Mouse (Mus musculus): ENCODE results near the gene Sall4.
"Not testable (repeated sequence)": the region's sequence is repeated elsewhere in the genome, so short reads cannot be mapped to it uniquely, and the experiment has no call there.

Gene Sall4

GRCm38 (mm10) chr2:168744406-168744805, 23.3 kb downstream of the Sall4 start:
- not testable (repeated sequence) for DNase-seq (ENCODE audit: low read depth, low spot score)

GRCm38 (mm10) chr2:168742649-168743048, 25.1 kb downstream of the Sall4 start:
- DNase-seq (ENCODE audit: low read depth, low spot score) = peak; percentile 70

- DNase-seq (ENCODE audit: low read depth, low spot score) = no peak
These were observed 25.6 kb downstream of the Sall4 start, which contains the start of gene Atp9a for GRCm38 (mm10) chr2:168742059-168742627. Gene Atp9a (minus strand): TSS chr2:168742409.

GRCm38 (mm10) chr2:168741273-168742058, 26.3 kb downstream of the Sall4 start:
- DNase-seq (ENCODE audit: low read depth, low spot score) = peak; percentile 67

- no peak for DNase-seq (ENCODE audit: low read depth, low spot score)
These were observed 27.2 kb downstream of the Sall4 start for GRCm38 (mm10) chr2:168740496-168740895.

GRCm38 (mm10) chr2:168738854-168739253, 28.9 kb downstream of the Sall4 start:
- DNase-seq (ENCODE audit: low read depth, low spot score) = no peak

- no peak for DNase-seq (ENCODE audit: low read depth, low spot score)
These were observed 29.9 kb downstream of the Sall4 start for GRCm38 (mm10) chr2:168737878-168738277.

- DNase-seq (ENCODE audit: low read depth, low spot score) = no peak
These were observed 33.7 kb downstream of the Sall4 start for GRCm38 (mm10) chr2:168734023-168734422.

GRCm38 (mm10) chr2:168731258-168731657, 36.5 kb downstream of the Sall4 start:
- no peak for DNase-seq (ENCODE audit: low read depth, low spot score)

- DNase-seq (ENCODE audit: low read depth, low spot score) = no peak
These were observed 38.0 kb downstream of the Sall4 start for GRCm38 (mm10) chr2:168729736-168730135.

- DNase-seq (ENCODE audit: low read depth, low spot score) = no peak
These were observed 39.7 kb downstream of the Sall4 start for GRCm38 (mm10) chr2:168728045-168728444.

- peak; percentile 51 for DNase-seq (ENCODE audit: low read depth, low spot score)
These were observed 41.7 kb downstream of the Sall4 start for GRCm38 (mm10) chr2:168726007-168726406.

GRCm38 (mm10) chr2:168721313-168721712, 46.4 kb downstream of the Sall4 start:
- no peak for DNase-seq (ENCODE audit: low read depth, low spot score)

GRCm38 (mm10) chr2:168719742-168720141, 48.0 kb downstream of the Sall4 start:
- no peak for DNase-seq (ENCODE audit: low read depth, low spot score)

- DNase-seq (ENCODE audit: low read depth, low spot score) = no peak
These were observed 49.0 kb downstream of the Sall4 start for GRCm38 (mm10) chr2:168718735-168719134.

- DNase-seq (ENCODE audit: low read depth, low spot score) = no peak
These were observed 49.5 kb downstream of the Sall4 start for GRCm38 (mm10) chr2:168718267-168718666.

- DNase-seq (ENCODE audit: low read depth, low spot score) = no peak
These were observed 55.3 kb downstream of the Sall4 start for GRCm38 (mm10) chr2:168712199-168713176.

GRCm38 (mm10) chr2:168710979-168711378, 56.8 kb downstream of the Sall4 start:
- DNase-seq (ENCODE audit: low read depth, low spot score) = no peak

GRCm38 (mm10) chr2:168707766-168708165, 60.0 kb downstream of the Sall4 start:
- no peak for DNase-seq (ENCODE audit: low read depth, low spot score)

GRCm38 (mm10) chr2:168702266-168702665, 65.5 kb downstream of the Sall4 start:
- DNase-seq (ENCODE audit: low read depth, low spot score) = no peak
